Mouse (Mus musculus) retina, postnatal 7 days (tissue): ENCODE measurements around the gene Rock2.

Experiments
- DNase-seq: peaks from one replicate; pipeline ENCODE4 v3.0.0-alpha.2; 2012; ENCODE audit warnings: low read depth, low spot score

The Rock2 gene

DNA sequence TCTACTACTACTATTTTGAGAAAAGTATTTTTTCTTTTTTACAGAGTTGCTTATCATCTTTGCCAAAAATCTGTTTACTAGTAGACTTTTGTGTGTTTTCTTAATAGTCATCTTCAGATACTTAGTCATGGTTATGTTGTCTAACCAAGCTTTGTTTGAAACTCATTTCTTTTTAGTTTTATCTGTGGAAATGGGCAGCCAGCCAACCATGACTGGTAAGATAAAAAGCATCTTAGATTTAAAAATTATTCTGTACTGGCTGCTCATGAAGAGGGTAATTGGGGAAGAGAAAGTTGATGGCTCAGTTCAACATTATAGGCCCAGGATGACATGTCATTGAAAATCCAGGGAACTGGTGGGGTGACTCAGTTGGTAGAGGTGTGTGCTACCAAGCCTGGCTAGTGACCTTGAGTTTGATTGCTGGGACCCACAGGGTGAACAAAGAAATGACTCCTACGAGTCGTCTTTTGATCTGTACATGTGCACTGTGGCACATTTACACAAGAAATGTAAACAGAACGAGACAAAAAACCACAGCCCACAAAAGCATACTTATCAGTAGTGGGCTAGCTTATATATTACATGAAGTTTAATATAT, 6.0 kb downstream of the Rock2 start:
- no peak for DNase-seq

DNA sequence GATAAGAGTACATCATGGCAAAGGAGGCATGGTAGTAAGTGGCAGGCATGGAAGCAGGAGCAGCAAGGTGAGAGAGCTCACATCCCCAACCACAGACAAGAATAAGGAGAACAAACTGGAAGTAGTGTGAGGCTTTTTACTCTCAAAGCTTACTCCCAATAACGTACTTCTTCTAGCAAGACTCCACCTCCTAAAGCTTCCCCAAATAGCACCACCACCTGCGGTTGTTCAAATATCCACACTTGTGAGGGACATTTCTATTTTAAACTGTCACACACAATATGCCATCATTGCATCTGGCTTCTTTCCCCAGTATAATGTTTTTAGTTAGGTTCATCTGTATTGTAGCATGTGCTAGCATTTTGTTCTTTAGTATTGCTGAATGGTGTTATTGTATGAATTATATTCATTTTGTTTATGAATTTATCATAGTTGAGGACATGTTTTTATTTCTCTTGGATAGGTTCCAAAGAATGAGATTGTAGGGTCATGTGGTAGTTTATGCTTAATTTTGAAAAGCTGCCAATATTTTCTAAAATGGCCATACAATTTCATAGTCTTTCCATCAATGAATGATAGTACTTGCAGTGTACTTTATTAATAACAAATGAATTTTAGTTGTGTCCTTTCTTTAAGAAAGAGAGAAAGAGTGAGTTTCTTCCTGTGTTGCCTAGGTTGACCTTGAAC, 9.4 kb downstream of the Rock2 start:
- DNase-seq: no peak

DNA sequence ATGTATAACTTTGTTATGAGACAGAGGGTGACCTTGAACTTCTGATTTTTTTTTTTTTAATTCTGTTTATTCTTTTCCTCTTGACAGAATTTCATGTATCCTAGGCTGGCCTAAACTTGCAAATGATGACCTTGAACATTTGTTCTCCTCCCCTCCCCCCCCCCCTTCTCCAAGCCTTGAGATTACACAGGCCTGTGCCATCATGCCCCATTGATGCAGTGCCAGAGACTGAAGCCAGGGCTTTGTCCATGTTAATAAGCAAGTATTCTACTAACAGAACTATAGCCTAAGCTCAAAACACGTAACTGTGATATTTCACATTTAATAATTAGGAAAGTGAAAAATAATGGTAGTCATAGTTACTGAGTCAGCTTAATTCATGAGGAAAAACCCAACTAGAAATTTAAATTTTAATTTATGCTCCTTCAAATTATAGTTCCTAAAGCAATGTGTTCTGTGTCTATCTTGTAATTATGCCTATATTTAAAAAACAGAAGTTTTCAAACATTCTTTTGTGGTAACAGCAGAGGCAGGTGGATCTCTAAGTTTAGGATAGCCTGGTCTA, 12.7 kb downstream of the Rock2 start:
- DNase-seq: no peak

DNA sequence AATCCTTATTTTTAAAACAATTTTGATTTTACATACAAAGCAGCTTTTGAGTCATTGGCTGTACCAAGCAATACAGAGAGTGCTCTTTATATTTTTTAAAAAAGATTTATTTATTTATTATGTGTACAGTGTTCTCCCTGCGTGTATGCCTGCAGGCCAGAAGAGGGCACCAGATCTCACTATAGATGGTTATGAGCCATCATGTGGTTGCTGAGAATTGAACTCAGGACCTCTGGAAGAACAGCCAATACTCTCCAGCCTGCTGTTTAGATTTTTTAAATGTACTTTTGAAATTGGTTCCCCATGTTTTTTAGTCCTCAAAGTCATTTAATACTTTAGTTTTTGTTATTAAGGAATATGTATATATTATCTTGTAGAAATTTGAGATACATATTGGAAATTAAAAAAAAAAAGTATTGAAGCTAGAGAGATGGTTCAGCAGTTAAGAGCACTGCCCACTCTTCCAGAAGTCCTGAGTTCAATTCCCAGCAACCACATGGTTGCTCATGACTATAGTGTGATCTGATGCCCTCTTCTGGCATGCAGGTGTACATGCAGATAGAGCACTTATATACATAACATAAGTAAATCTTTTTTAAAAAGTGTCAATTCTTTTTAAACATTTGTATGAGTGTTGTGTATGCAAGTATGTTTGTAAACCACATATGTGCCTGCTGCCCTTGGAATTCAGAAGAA, 13.4 kb downstream of the Rock2 start:
- no peak for DNase-seq

DNA sequence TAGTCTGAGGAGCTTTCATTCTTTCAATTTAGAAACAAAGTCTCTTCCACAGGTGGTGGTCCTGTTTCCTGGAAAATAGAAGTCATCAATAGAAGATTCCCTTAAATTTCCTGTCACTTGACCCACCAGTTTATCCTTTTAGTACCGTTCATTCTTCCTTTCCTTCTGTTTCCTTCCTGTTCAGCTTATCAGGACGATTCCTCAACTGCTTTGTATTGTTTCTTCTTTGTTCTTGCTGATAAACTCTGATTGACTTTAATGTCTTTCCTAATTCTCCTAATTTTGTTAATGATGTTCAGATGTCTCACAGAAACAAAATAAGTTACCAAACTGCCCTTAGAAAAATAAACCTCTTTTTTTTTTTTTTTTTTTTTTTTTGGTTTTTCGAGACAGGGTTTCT, 16.8 kb downstream of the Rock2 start:
- no peak for DNase-seq

DNA sequence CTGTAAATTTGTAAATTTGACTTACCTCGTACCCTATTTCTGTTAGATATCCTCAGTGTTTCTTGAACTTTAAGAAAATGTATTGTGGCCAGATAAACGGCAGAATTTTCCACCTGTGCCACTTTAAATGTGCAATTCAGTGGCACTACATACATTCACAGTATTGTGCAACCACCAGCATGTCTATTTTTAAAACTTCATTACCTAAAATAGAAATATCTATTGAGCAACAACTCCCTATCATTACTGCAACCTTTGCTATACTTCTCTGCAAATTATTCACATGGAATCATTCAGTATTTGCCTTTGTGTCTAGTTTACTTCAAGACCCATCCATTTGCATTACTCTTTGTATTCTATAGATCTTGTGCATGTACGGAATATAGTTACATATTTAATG, 17.9 kb downstream of the Rock2 start:
- no peak for DNase-seq

DNA sequence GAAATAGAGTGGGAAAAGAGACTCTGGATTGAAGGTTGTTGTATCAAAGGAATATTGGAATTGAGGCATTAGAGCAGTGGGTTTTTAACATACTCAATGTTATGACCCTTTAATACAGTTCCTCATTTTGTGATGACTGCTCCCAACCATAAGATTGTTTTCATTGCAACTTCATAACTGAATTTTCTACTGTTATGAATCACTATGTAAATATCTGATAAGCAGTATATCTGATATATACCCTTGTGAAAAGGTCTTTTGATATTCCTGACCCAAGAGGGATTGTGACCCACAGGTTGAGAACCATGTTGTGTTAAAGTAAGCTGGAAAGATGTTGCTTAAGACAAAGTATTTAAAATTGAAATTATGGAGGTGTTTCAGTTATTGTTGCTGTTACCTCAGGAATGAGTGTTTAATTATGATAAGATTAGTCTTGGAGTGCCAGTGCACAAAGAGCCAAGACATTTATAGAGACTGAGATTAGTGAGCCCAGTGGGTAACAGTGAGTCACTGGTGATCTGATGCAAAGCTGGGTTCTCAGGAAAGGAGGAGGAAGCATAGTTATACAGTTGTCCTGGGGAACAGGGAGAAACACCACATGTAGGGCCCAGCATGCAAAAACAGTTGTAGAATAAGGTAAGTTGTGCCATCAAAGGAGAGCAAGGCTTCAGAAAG, 25.6 kb downstream of the Rock2 start:
- DNase-seq: no peak

DNA sequence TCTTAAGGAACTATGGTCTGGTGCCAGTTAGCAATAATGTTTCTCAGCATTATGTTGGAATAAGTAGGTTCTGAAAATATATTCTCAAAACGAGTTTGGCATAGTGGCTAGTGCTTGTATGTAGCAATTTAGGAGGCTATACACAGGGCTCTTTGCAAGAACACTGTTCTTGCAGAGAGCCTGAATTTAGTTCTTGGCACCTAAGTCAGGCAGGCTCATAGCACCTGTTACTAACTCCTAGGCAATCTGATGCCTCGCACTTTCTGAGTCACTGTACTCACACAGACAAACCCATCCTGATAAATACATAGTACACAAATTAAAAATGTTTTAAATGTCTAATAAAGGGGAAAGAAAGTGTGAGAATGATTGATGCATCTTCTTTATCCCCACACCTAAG, 33.2 kb downstream of the Rock2 start:
- no peak for DNase-seq

DNA sequence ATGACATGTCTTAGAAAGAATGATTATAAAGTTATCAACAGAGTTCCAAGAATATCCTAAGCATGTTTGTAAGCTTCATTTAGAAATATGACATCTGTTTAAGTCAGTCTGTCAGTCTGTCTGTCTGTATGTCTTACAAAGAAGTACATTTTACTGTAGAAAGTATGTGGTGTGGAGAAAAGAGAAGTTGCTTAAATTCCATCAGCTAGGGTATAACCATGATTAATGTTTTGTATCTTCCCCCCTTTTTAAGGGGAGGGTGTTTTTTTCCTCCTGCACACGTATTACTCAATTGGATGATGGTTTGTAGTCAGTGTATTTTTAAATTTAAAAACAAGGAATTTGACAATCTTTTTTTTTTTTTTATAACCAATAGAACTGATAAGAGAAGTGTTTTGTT, 39.7 kb downstream of the Rock2 start:
- DNase-seq: no peak

DNA sequence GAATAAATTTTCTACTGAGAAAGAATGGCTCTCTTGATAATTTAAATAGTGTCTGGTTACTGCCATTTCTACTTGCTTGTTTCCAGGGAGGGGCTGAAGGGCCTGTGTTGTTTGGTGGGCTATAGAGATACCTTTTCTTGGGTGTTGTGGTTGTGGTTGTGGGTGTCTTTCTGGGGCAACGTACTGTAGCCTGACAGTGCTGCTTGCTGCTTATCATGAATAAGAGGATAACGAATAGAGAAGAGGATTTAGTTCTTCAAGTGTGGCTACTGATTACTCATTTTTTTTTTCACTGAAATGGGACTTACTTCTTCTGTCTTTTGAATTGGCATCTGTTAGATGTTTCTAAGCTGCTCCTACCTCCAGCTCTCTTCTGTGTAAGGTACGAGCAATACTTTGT, 47.3 kb downstream of the Rock2 start:
- no peak for DNase-seq

DNA sequence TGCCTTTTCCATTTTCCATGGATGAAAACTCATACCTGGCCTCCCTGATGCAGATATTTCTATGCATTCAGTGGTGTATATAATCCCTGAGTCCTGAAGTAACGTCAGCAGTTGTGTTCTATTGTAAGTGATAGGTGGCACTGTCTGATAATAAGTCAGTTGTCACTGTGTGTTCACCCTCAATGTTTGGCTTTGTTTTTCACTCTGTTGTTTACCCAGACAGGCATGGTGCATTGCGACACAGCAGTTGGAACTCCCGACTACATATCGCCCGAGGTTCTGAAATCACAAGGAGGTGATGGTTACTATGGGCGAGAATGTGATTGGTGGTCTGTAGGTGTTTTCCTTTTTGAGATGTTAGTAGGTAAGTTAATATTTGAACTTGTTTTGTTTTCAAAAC, 53.5 kb downstream of the Rock2 start:
- no peak for DNase-seq

DNA sequence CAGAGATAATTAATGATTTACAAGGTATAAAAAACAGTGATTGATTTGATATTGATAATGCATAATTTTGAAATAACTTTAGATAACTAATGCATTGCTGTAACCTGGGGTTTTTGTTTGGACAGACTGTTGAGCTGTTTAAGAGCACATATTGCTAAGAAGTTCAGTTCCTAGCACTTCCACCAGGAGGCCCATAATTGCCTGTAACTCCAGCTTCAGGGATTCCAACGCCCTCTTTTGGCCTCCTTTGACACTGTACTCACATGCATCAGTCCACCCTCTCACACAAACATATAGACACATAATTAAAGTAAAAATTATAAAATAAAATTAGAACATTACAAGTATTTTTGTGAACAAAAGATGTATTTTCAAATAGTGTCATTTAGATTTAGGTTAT, 64.2 kb downstream of the Rock2 start:
- no peak for DNase-seq

DNA sequence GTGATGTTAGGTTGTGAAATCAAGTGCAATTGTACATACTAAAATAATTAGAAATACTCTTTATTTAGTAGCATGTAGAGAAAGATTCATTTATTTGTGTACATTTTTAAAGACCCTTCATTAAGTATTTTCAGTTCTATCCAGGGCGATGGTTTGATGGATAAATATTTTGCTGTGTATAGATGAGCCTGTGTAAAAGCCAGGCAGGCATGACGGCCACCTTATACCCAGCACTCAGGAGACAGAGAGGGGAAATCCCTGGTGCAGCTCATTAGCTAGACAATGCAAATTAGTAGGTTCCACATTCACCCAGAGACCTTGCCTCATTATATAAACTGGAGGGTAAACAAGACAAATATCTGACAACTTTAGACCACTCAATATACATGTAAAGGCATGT, 68.7 kb downstream of the Rock2 start:
- no peak for DNase-seq

DNA sequence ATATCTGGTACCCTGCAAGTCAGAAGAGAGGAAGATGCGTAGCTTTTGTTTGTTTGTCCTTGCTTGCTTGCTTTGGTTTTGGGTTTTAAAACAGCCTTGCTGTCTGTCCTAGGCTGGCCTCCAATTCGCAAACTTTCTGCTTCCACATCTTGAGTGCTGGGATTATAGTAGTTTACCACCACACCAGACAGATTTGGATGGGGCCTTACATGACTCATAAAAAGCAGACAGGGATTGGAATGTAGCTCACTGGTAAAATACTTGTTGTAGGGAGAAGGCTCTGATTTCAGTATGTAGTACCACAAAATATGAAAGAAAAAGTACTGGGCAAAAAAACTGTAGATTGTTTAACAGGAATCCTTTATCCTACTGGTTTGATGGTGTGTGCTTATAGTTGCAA, 72.1 kb downstream of the Rock2 start:
- DNase-seq: no peak

DNA sequence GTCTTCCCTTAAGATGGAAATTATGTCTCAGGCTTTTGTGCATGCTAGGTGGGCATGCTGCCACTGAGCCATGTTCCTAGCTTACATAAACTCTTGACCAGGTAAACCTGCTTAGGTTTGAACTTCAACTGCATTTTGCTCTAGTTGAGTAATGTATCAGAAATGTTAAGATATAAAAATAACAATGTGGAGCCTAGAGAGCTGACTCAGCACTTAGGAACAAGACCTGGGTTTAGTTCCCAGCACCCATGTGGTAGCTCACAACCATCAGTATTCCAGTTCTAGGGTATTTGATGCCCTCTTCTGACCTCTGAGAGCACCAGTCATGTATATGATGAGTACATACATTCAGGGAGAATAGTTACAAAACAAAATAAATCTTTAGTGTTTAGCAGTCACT, 82.4 kb downstream of the Rock2 start:
- no peak for DNase-seq

DNA sequence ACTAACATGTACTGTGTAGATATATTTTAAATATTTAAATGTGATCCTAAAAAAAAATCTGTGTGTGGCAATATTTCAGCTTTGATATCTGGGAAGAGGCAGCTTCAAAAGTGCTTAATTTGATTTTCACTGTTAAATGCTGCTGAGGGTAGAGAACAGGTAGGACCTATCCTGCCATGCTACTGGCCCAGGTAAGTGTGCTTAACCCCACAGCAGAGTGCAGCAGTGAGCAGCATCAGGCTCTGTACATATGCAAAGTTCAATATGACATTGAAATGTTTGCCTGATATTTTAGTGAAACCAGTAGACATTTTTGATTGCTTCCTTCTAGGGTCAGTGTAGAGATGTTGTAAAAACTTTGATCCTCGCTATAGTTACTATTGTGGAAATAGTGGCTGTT, 91.1 kb downstream of the Rock2 start:
- no peak for DNase-seq

DNA sequence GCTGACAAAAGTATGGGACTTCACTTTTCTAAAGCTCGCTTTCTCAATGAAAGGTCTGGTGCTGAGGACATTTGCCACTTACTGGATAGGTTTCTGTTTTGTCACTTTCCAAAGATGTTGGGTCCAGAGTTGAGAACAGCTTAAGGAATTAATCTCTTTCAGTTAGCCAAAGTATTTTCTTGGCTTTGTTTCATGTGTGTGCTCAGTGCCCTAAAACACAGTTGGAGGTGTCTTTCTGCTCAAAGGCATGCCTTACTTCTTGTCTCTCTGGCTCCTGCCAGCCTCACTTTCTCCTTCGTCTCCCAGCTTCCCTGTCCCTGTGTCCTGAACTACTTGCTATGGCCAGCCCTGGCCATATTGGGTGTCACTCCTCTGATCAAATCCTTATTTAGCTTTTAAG, 96.7 kb downstream of the Rock2 start:
- no peak for DNase-seq

DNA sequence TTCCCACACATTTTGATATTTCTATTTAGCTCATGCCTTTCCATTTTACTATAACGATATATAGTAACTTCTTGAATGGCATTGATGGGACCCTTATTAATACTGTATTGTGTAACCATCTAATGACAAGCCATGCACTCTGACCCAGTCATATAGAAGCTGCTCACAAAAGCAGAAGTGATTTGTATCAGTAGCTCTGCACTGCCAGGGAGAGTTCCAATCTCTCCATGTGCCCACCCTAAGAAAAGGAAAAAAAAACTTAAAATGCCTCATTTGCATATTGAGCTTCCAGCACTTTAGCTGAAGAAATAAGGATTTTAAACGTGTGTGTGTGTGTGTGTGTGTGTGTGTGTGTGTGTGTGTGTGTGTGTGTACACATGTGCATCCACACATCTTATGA, 97.7 kb downstream of the Rock2 start:
- no peak for DNase-seq

DNA sequence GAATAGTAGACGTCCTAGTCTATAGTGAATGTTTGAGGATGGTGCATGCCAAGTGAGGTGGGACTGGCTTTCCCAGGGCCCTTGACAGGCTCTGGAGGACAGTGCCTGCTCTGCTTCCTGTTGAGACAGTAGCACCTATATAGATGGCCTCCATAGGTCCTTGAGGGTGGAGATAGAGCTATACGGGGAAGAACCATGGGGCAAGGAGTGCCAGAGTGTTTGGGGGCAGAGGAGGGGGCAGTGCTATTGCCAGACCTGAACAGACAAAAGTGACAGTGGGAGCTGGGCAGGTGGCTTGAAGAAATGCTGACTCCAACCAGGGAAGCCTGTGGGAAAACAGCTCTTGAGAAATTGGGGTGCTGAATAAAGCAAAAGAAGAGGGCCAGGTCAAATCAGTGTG, 99.6 kb downstream of the Rock2 start:
- no peak for DNase-seq

DNA sequence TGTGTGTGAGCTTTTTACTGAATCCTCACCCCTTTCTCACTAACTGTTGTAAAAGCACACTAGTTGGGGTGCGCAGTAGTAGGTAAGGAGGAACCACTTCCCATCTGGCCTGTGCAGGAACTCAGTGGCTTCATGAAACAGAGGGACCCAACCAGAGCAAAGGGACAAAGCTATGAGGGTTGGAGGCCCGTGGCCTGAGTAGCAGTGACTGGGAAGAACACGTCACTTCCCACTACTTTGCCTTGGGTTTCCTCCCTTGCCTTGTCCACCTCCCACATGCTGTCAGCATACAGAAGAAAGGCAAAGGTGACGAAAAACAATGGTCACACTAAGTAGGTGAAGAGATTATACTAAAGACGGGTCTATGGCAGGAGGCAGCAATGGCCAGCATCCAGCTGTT, 101.6 kb downstream of the Rock2 start:
- no peak for DNase-seq

DNA sequence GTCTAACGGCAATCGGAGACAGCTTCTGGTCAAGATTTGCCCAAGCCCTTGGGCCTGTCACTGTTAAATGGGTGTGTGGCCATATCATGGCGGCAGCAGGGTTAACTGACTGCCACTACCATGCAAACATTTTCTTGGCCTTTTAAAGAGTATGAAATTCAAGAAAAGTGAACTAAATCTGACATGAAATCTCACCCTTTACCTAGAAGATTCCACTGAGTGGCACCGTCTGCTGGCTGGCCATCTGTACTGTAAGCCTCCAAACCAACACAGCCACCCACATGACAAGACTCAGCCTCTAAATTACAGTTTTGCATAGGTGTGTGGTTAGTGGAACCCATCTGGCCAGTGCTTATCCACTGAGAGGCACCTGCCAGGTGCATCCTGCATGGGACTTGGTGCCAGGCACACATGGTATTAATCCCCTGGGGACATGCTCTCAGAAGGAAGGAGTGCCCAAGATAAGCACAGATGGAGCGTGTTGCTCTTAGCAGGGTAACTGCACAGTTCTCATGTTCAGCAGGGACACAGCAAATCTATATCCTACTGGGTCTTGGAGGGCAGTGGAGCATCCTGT, 102.3 kb downstream of the Rock2 start:
- DNase-seq: no peak

DNA sequence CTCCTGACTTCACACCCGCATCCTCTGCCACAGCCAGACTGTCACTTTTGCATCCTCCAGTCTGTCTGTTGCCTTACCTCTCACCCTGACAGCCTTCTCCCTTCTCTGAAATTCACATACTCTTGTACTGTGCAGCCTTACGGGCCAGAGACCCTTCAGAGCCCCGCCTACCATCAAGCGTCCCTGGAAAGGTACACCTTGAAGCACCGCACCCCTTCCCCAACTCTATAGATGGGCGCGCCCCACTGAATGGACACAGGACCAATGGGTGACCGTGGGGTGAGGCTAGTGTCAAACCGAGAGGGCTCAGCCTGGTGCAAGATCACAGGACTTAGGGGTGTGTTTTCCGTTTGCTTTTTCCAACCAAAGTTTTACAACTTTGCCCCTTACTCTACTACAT, 104.5 kb downstream of the Rock2 start:
- no peak for DNase-seq
